Mouse (Mus musculus) lung, embryonic 14.5 days (tissue): Measurements from ENCODE around the gene Cdyl. TPM values are rescaled to one million over a fixed set of nuclear protein-coding genes. Genes with fewer than 3 reads are reported as not detected.

Source experiments
- ATAC-seq: fragments of 200-750 bp; cut with Nextera tagmentation; 2 replicates; pipeline ENCODE4 v1.8.0; 2017; ENCODE audit warnings: mild to moderate bottlenecking, moderate TSS enrichment, moderate library complexity; ENCODE audit not compliant: insufficient read depth
- DNase-seq: peaks from one replicate; pipeline ENCODE4 v3.0.0-alpha.2; 2015
- H3K27ac ChIP-seq: fragments of 300-500 bp; sonication (generic); 2 replicates; pipeline ENCODE4 v1.5.1; 2014; ENCODE audit warnings: low read depth, mild to moderate bottlenecking, moderate library complexity
- H3K27me3 ChIP-seq: fragments of 300-500 bp; sonication (generic); 2 replicates; pipeline ENCODE4 v1.6.1; 2014; ENCODE audit warnings: low read length, control low read depth; ENCODE audit not compliant: insufficient read depth
- H3K36me3 ChIP-seq: fragments of 300-500 bp; sonication (generic); 2 replicates; pipeline ENCODE4 v1.6.1; 2014; ENCODE audit warnings: control low read depth; ENCODE audit not compliant: insufficient read depth
- H3K4me1 ChIP-seq: fragments of 300-500 bp; sonication (generic); 2 replicates; pipeline ENCODE4 v1.6.1; 2014; ENCODE audit warnings: antibody characterized with exemption, control low read depth; ENCODE audit not compliant: insufficient read depth
- H3K4me2 ChIP-seq: fragments of 300-500 bp; sonication (generic); 2 replicates; pipeline ENCODE4 v1.6.1; 2014; ENCODE audit warnings: mild to moderate bottlenecking
- H3K4me3 ChIP-seq: fragments of 300-500 bp; sonication (generic); 2 replicates; pipeline ENCODE4 v1.5.1; 2014; ENCODE audit warnings: low read depth, low read length
- H3K9ac ChIP-seq: fragments of 300-500 bp; sonication (generic); 2 replicates; pipeline ENCODE4 v1.6.1; 2014
- H3K9me3 ChIP-seq: fragments of 300-500 bp; sonication (generic); 2 replicates; pipeline ENCODE4 v1.6.1; 2016; ENCODE audit warnings: low read depth, low read length, control low read depth
- CTCF ChIP-seq: IDR thresholded peaks from 2 replicates; pipeline ENCODE4 v1.5.1; 2016; ENCODE audit warnings: antibody characterized with exemption, low read depth
- WGBS: fragments of 180-500 bp; shearing (Covaris S2); extraction: QIAGEN DNeasy Blood & Tissue Kit; methylation state at CpG from one replicate; pipeline ENCODE4 v1.1.7; 2014; 5-methylcytosine and 5-hydroxymethylcytosine counted together
- polyA plus RNA-seq: library from polyadenylated mRNA; unstranded; fragments of >200 nt; fragmentation: Nextera tagmentation; extraction: Ambion mirVana; gene quantifications from 2 replicates; pipeline ENCODE4 v1.2.1, GENCODE M21; 2014

Gene Cdyl
- polyA plus RNA-seq, 1 experiment from 2014 or later: 24.1 TPM

GRCm38 (mm10) chr13:35743196-35743595, 83.6 kb downstream of the Cdyl start:
- TF ChIP-seq CTCF: no peak
- peak overlapping the region; percentile 97 for H3K9ac ChIP-seq

GRCm38 (mm10) chr13:35749194-35749593, 89.6 kb downstream of the Cdyl start:
- no peak overlapping the region for H3K9ac ChIP-seq
- ATAC-seq (no peak), DNase-seq (no peak)
- H3K4me1 ChIP-seq: no peaks in the 10 kb centered on the region
- WGBS: 91% methylated on average over 4 of the region's 4 CpGs
- H3K27ac ChIP-seq: no peak overlapping the region
- no peaks in the 10 kb centered on the region for H3K36me3 ChIP-seq
- H3K4me2 ChIP-seq: no peak overlapping the region
- no peak overlapping the region for H3K4me3 ChIP-seq
- no peaks in the 10 kb centered on the region for H3K27me3 ChIP-seq
- peaks cover 19% of the 10 kb centered on the region for H3K9me3 ChIP-seq
- no peak for TF ChIP-seq CTCF

More at GRCm38 (mm10) chr13:35743196-35743595, 83.6 kb downstream of the Cdyl start:
- 43% methylated on average over 1 of the region's 1 CpGs for WGBS
- no peaks in the 10 kb centered on the region for H3K36me3 ChIP-seq
- H3K4me2 ChIP-seq: peak overlapping the region; percentile 84
- DNase-seq: no peak
- peaks cover 6% of the 10 kb centered on the region for H3K4me1 ChIP-seq
- no peak overlapping the region for H3K27ac ChIP-seq
- no peak for ATAC-seq
- no peaks in the 10 kb centered on the region for H3K27me3 ChIP-seq
- H3K9me3 ChIP-seq: peaks cover 19% of the 10 kb centered on the region
- H3K4me3 ChIP-seq: peak overlapping the region; percentile 92

GRCm38 (mm10) chr13:35749680-35750079, 90.0 kb downstream of the Cdyl start:
- H3K36me3 ChIP-seq: no peaks in the 10 kb centered on the region
- DNase-seq (no peak), ATAC-seq (no peak)
- H3K9me3 ChIP-seq: peaks cover 19% of the 10 kb centered on the region
- 79% methylated on average over 5 of the region's 5 CpGs for WGBS
- no peak for TF ChIP-seq CTCF
- H3K4me3 ChIP-seq: no peak overlapping the region
- H3K4me1 ChIP-seq: no peaks in the 10 kb centered on the region
- no peak overlapping the region for H3K27ac ChIP-seq
- H3K9ac ChIP-seq: no peak overlapping the region
- no peaks in the 10 kb centered on the region for H3K27me3 ChIP-seq
- no peak overlapping the region for H3K4me2 ChIP-seq

- peaks cover 6% of the 10 kb centered on the region; the same call in 1 of the 2 replicates for H3K9me3 ChIP-seq
- WGBS: 87% methylated on average over 7 of the region's 7 CpGs
- H3K27me3 ChIP-seq: no peaks in the 10 kb centered on the region
- H3K4me2 ChIP-seq: no peak overlapping the region
- no peak overlapping the region for H3K27ac ChIP-seq
- no peaks in the 10 kb centered on the region for H3K36me3 ChIP-seq
- ATAC-seq (no peak), DNase-seq (no peak)
- no peak overlapping the region for H3K9ac ChIP-seq
- no peaks in the 10 kb centered on the region for H3K4me1 ChIP-seq
- no peak for TF ChIP-seq CTCF
- no peak overlapping the region for H3K4me3 ChIP-seq
Measured at GRCm38 (mm10) chr13:35752046-35752445, 92.4 kb downstream of the Cdyl start.

GRCm38 (mm10) chr13:35755002-35755401, 95.4 kb downstream of the Cdyl start:
- Histone ChIP-seq H3K4me2 (no peak overlapping the region), H3K9me3 (no peaks in the 10 kb centered on the region), H3K4me3 (no peak overlapping the region), H3K27ac (no peak overlapping the region), H3K27me3 (no peaks in the 10 kb centered on the region), H3K4me1 (no peaks in the 10 kb centered on the region), H3K36me3 (no peaks in the 10 kb centered on the region), H3K9ac (no peak overlapping the region)
- DNase-seq (no peak), ATAC-seq (no peak)
- TF ChIP-seq CTCF: no peak
- 82% methylated on average over 6 of the region's 6 CpGs for WGBS

- no peak overlapping the region for H3K4me2 ChIP-seq
- WGBS: 69% methylated on average over 8 of the region's 8 CpGs
- H3K4me3 ChIP-seq: no peak overlapping the region
- H3K36me3 ChIP-seq: no peaks in the 10 kb centered on the region
- no peaks in the 10 kb centered on the region for H3K27me3 ChIP-seq
- ATAC-seq (no peak), DNase-seq (no peak)
- no peak overlapping the region for H3K9ac ChIP-seq
- H3K9me3 ChIP-seq: no peaks in the 10 kb centered on the region
- TF ChIP-seq CTCF: no peak
- no peaks in the 10 kb centered on the region for H3K4me1 ChIP-seq
- H3K27ac ChIP-seq: no peak overlapping the region
Measured at GRCm38 (mm10) chr13:35755655-35756283, 96.1 kb downstream of the Cdyl start.

- Histone ChIP-seq H3K4me3 (no peak overlapping the region), H3K27ac (no peak overlapping the region), H3K27me3 (no peaks in the 10 kb centered on the region), H3K9me3 (no peaks in the 10 kb centered on the region), H3K4me1 (no peaks in the 10 kb centered on the region), H3K36me3 (no peaks in the 10 kb centered on the region), H3K4me2 (no peak overlapping the region), H3K9ac (no peak overlapping the region)
- 81% methylated on average over 21 of the region's 21 CpGs for WGBS
- DNase-seq: no peak
- no peak for TF ChIP-seq CTCF
- ATAC-seq: peak; percentile 31; the same call in 1 of the 2 replicates
Measured at GRCm38 (mm10) chr13:35756393-35757338, 97.0 kb downstream of the Cdyl start.
